Comparison of ENCODE assay signal across 10 mouse cellular contexts in genomic region chr9:97344767-97345297, GRCm38 (mm10). TPM values are rescaled to one million over a fixed set of nuclear protein-coding genes. Genes with fewer than 3 reads are reported as not detected.
DNase-seq lines count a peak whose midpoint lies in the region; ATAC-seq and TF ChIP-seq lines count a peak whose summit lies in the region.
"Had no signal": no experiment of that assay in that cellular context is flagged by ENCODE, and none has a peak within 500 bp of the region (broad histone marks: within the 10 kb centered on the region; RNA-seq: fewer than 3 reads in every experiment).

No protein-coding gene starts in this region.

- no peak overlapping the region for H3K27ac ChIP-seq in forebrain, embryonic 13.5 days
- peak overlapping the region; percentile 79 for H3K27ac ChIP-seq in kidney, embryonic 16.5 days (ENCODE audit: low read length)
- H3K27ac ChIP-seq in lung, embryonic 15.5 days = peak overlapping the region; percentile 82
- no peak overlapping the region for H3K27ac ChIP-seq in cerebellum, adult 2 months (ENCODE audit: insufficient read depth, low read length)

- no peak overlapping the region for H3K4me2 ChIP-seq in forebrain, embryonic 13.5 days
- peak overlapping the region; percentile 23; the same call in 1 of the 2 replicates for H3K4me2 ChIP-seq in kidney, embryonic 16.5 days (replicated peaks; ENCODE audit: low read depth, low read length)
- peak overlapping the region; percentile 40 for H3K4me2 ChIP-seq in lung, embryonic 15.5 days

- ATAC-seq in forebrain, embryonic 13.5 days = peak; percentile 84
- ATAC-seq in kidney, embryonic 16.5 days (ENCODE audit: low FRiP score, low TSS enrichment) = peak; percentile 88
- peak; percentile 87 for ATAC-seq in lung, embryonic 15.5 days (ENCODE audit: borderline replicate concordance, extremely low read depth, low FRiP score, low TSS enrichment)

- WGBS in forebrain, embryonic 13.5 days = 42% methylated on average over 12 of the region's 12 CpGs
- 36% methylated on average over 12 of the region's 12 CpGs for WGBS in kidney, embryonic 16.5 days
- 11% methylated on average over 12 of the region's 12 CpGs for WGBS in lung, embryonic 15.5 days
- WGBS in cerebellum, adult 2 months = 9% methylated on average over 12 of the region's 12 CpGs

- no peak for TF ChIP-seq POLR2A in cerebellum, adult 2 months (IDR thresholded peaks at IDR 0.05; ENCODE audit: borderline replicate concordance, insufficient read depth, low read length)

- peaks cover 12% of the 10 kb centered on the region for H3K4me1 ChIP-seq in forebrain, embryonic 13.5 days
- H3K4me1 ChIP-seq in kidney, embryonic 16.5 days (ENCODE audit: insufficient read depth, low read length) = peaks cover 22% of the 10 kb centered on the region
- peaks cover 28% of the 10 kb centered on the region for H3K4me1 ChIP-seq in lung, embryonic 15.5 days
- H3K4me1 ChIP-seq in cerebellum, adult 2 months (ENCODE audit: control insufficient read depth, insufficient read depth, low read length) = no peaks in the 10 kb centered on the region

- H3K9me3 ChIP-seq in forebrain, embryonic 13.5 days (replicated peaks) = 0 out of 2 replicates have a peak, but pooled peaks cover 4% of the 10 kb centered on the region
- no peaks in the 10 kb centered on the region for H3K9me3 ChIP-seq in kidney, embryonic 16.5 days (ENCODE audit: low read length)
- H3K9me3 ChIP-seq in lung, embryonic 15.5 days = no peaks in the 10 kb centered on the region

- intact Hi-C loops in heart, postnatal 10 days (cut with DNase I) = no loop called here

- no peaks in the 10 kb centered on the region for H3K36me3 ChIP-seq in forebrain, embryonic 13.5 days (ENCODE audit: poor library complexity, severe bottlenecking)
- no peaks in the 10 kb centered on the region for H3K36me3 ChIP-seq in kidney, embryonic 16.5 days (ENCODE audit: insufficient read depth, low read length)
- no peaks in the 10 kb centered on the region for H3K36me3 ChIP-seq in lung, embryonic 15.5 days

- H3K4me3 ChIP-seq in forebrain, embryonic 13.5 days = no peak overlapping the region
- no peak overlapping the region for H3K4me3 ChIP-seq in kidney, embryonic 16.5 days (ENCODE audit: low read length)
- no peak overlapping the region for H3K4me3 ChIP-seq in lung, embryonic 15.5 days
- H3K4me3 ChIP-seq in cerebellum, adult 2 months (replicated peaks; ENCODE audit: insufficient read depth, low read depth, low read length) = no peak overlapping the region

- peak; percentile 3 to 7 for DNase-seq in heart, postnatal 10 days
- no peak for DNase-seq in heart, adult 8-10 months (ENCODE audit: low spot score)
- DNase-seq in cerebellum, adult 2 months = no peak
- no peak for DNase-seq in spleen, postnatal 14 days (ENCODE audit: low spot score in 2 of 2)
- DNase-seq in right cerebral cortex, postnatal 25 days = no peak
- DNase-seq: heart, adult 11 months had no signal

- no peak for TF ChIP-seq CTCF in cerebellum, adult 2 months (IDR thresholded peaks at IDR 0.05; ENCODE audit: borderline replicate concordance, insufficient read depth, low read depth, low read length)

- no peaks in the 10 kb centered on the region for H3K27me3 ChIP-seq in forebrain, embryonic 13.5 days
- no peaks in the 10 kb centered on the region for H3K27me3 ChIP-seq in kidney, embryonic 16.5 days (ENCODE audit: insufficient read depth, low read length)
- H3K27me3 ChIP-seq in lung, embryonic 15.5 days = no peaks in the 10 kb centered on the region
- no peaks in the 10 kb centered on the region for H3K27me3 ChIP-seq in cerebellum, adult 2 months (ENCODE audit: control insufficient read depth, insufficient read depth, low read length)
- H3K27me3 ChIP-seq: CH12.LX had no signal

- H3K9ac ChIP-seq in forebrain, embryonic 13.5 days = no peak overlapping the region
- H3K9ac ChIP-seq in kidney, embryonic 16.5 days (replicated peaks; ENCODE audit: low read length) = no peak overlapping the region
- H3K9ac ChIP-seq in lung, embryonic 15.5 days = no peak overlapping the region

RNA-seq across cellular contexts. Expression of gene Trim42, which starts 24.9 kb away (rescaled TPM):
- not detected for total RNA-seq in heart, postnatal 10 days (2021)
- total RNA-seq in heart, adult 8-10 months (2022) = not detected
- not detected in 2 replicates for polyA plus RNA-seq in forebrain, embryonic 13.5 days (2015; fragmentation: Nextera tagmentation; extraction: Ambion mirVana)
- not detected in 2 replicates for polyA plus RNA-seq in kidney, embryonic 16.5 days (2015; fragmentation: Nextera tagmentation; extraction: Ambion mirVana)
- polyA plus RNA-seq in lung, embryonic 15.5 days (2015; fragmentation: Nextera tagmentation; extraction: Ambion mirVana) = not detected in 2 replicates
- not detected in 2 replicates for polyA plus RNA-seq in cerebellum, adult 2 months (2012; rRNA removed)
- total RNA-seq: CH12.LX had no signal

Comparison
In these comparisons a context has a peak if more than half of its experiments do, and no peak if none do; other contexts are left out.
1. DNase-seq: peak in heart, postnatal 10 days (2 of 2); none in heart, adult 8-10 months (single experiment), cerebellum, adult 2 months (0 of 2), spleen, postnatal 14 days (0 of 2) and right cerebral cortex, postnatal 25 days (single experiment).
2. H3K27ac ChIP-seq: peak in kidney, embryonic 16.5 days (single experiment) and lung, embryonic 15.5 days (single experiment); none in forebrain, embryonic 13.5 days (single experiment) and cerebellum, adult 2 months (single experiment).
3. Peak in every context shown above with its lines, with median percentiles within 50 percentile points of each other: ATAC-seq.